Comparison of ENCODE assay signal across 8 mouse cellular contexts in genomic region chr13:23431351-23431771, GRCm38 (mm10). TPM values are rescaled to one million over a fixed set of nuclear protein-coding genes. Genes with fewer than 3 reads are reported as not detected.
DNase-seq lines count a peak whose midpoint lies in the region; ATAC-seq lines count a peak whose summit lies in the region.

No protein-coding gene starts in this region.

- 1% methylated on average over 15 of the region's 15 CpGs for WGBS in embryonic facial prominence, embryonic 12.5 days
- WGBS in limb, embryonic 13.5 days, result under 1% methylated on average over 15 of the region's 15 CpGs
- under 1% methylated on average over 15 of the region's 15 CpGs for WGBS in midbrain, embryonic 14.5 days

- H3K4me2 ChIP-seq in embryonic facial prominence, embryonic 12.5 days (replicated peaks), result peak overlapping the region; percentile 46
- peak overlapping the region; percentile 66 for H3K4me2 ChIP-seq in limb, embryonic 13.5 days (replicated peaks)
- H3K4me2 ChIP-seq in midbrain, embryonic 14.5 days (ENCODE audit: low read length), result peak overlapping the region; percentile 50

- H3K4me1 ChIP-seq in embryonic facial prominence, embryonic 12.5 days, result peaks cover 16% of the 10 kb centered on the region
- peaks cover 20% of the 10 kb centered on the region for H3K4me1 ChIP-seq in limb, embryonic 13.5 days
- 0 out of 2 replicates have a peak, but pooled peaks cover 10% of the 10 kb centered on the region for H3K4me1 ChIP-seq in midbrain, embryonic 14.5 days (ENCODE audit: control insufficient read depth, insufficient read depth, low read length)

- peak; percentile 66 for ATAC-seq in embryonic facial prominence, embryonic 12.5 days (ENCODE audit: insufficient number of reproducible peaks, insufficient read depth, low FRiP score, low TSS enrichment)
- ATAC-seq in limb, embryonic 13.5 days (ENCODE audit: low FRiP score, low read depth), result peak; percentile 68
- peak; percentile 77 for ATAC-seq in midbrain, embryonic 14.5 days (ENCODE audit: low FRiP score, low TSS enrichment)

- no peaks in the 10 kb centered on the region for H3K9me3 ChIP-seq in embryonic facial prominence, embryonic 12.5 days
- no peaks in the 10 kb centered on the region for H3K9me3 ChIP-seq in limb, embryonic 13.5 days
- no peaks in the 10 kb centered on the region for H3K9me3 ChIP-seq in midbrain, embryonic 14.5 days (ENCODE audit: control insufficient read depth, low read length)

- H3K27me3 ChIP-seq in embryonic facial prominence, embryonic 12.5 days, result no peaks in the 10 kb centered on the region
- H3K27me3 ChIP-seq in limb, embryonic 13.5 days, result no peaks in the 10 kb centered on the region
- no peaks in the 10 kb centered on the region for H3K27me3 ChIP-seq in midbrain, embryonic 14.5 days (ENCODE audit: control insufficient read depth, insufficient read depth, low read length)

- peak overlapping the region; percentile 56; the same call in 1 of the 2 replicates for H3K9ac ChIP-seq in embryonic facial prominence, embryonic 12.5 days
- peak overlapping the region; percentile 56 for H3K9ac ChIP-seq in limb, embryonic 13.5 days
- peak overlapping the region; percentile 53; the same call in 1 of the 2 replicates for H3K9ac ChIP-seq in midbrain, embryonic 14.5 days (replicated peaks; ENCODE audit: low read length)

- peak; percentile 75 for DNase-seq in 3134 (ENCODE audit: extremely low read depth, insufficient read length, low spot score)
- DNase-seq in adrenal gland, adult 8-10 months, result peak; percentile 72
- peak; percentile 85 to 92 for DNase-seq in heart, adult 18-20 months
- peak; percentile 87 for DNase-seq in kidney, adult 18-20 months
- DNase-seq in midbrain, embryonic 14.5 days, result peak; percentile 91
- peak; percentile 58 to 73 for DNase-seq in spleen, adult 18-20 months

- peak overlapping the region; percentile 44 for H3K4me3 ChIP-seq in embryonic facial prominence, embryonic 12.5 days
- peak overlapping the region; percentile 58 for H3K4me3 ChIP-seq in limb, embryonic 13.5 days
- H3K4me3 ChIP-seq in midbrain, embryonic 14.5 days (replicated peaks; ENCODE audit: low read depth, low read length), result peak overlapping the region; percentile 53

- no peaks in the 10 kb centered on the region for H3K36me3 ChIP-seq in embryonic facial prominence, embryonic 12.5 days
- no peaks in the 10 kb centered on the region for H3K36me3 ChIP-seq in limb, embryonic 13.5 days
- no peaks in the 10 kb centered on the region for H3K36me3 ChIP-seq in midbrain, embryonic 14.5 days (ENCODE audit: control insufficient read depth, insufficient read depth, low read length)

- peak overlapping the region; percentile 94 for H3K27ac ChIP-seq in embryonic facial prominence, embryonic 12.5 days
- H3K27ac ChIP-seq in limb, embryonic 13.5 days, result peak overlapping the region; percentile 95
- H3K27ac ChIP-seq in midbrain, embryonic 14.5 days (replicated peaks; ENCODE audit: low read depth, low read length), result peak overlapping the region; percentile 77

RNA-seq across cellular contexts. Expression of gene Abt1, which starts 7.7 kb away (rescaled TPM):
- 1 to 10 TPM; 6.5 to 7.8 (median 7.1) TPM for total RNA-seq in adrenal gland, adult 8-10 months (2022)
- 12.9 and 13.9 TPM in 2 replicates for polyA plus RNA-seq in embryonic facial prominence, embryonic 12.5 days (2016; fragmentation: Nextera tagmentation; extraction: Ambion mirVana)
- 1 to 10 TPM; 4.6 to 4.7 TPM for total RNA-seq in heart, adult 18-20 months (2021)
- polyA plus RNA-seq in limb, embryonic 13.5 days (2015; fragmentation: Nextera tagmentation; extraction: Ambion mirVana), result 13.4 and 14.8 TPM in 2 replicates
- polyA plus RNA-seq in midbrain, embryonic 14.5 days (2014; fragmentation: Nextera tagmentation; extraction: Ambion mirVana), result 9.3 and 9.9 TPM in 2 replicates

RNA-seq across cellular contexts. Expression of gene Btn1a1, which starts 34.3 kb away (rescaled TPM):
- total RNA-seq in adrenal gland, adult 8-10 months (2022), result not detected
- 0.10 and 0.20 TPM in 2 replicates for polyA plus RNA-seq in embryonic facial prominence, embryonic 12.5 days (2016; fragmentation: Nextera tagmentation; extraction: Ambion mirVana)
- not detected for total RNA-seq in heart, adult 18-20 months (2021)
- 0.19 and 0.45 TPM in 2 replicates for polyA plus RNA-seq in limb, embryonic 13.5 days (2015; fragmentation: Nextera tagmentation; extraction: Ambion mirVana)
- polyA plus RNA-seq in midbrain, embryonic 14.5 days (2014; fragmentation: Nextera tagmentation; extraction: Ambion mirVana), result 0.09 TPM in 1 of 2 replicates, not detected in the other

RNA-seq across cellular contexts. Expression of gene Btn2a2, which starts 57.3 kb away (rescaled TPM):
- total RNA-seq in adrenal gland, adult 8-10 months (2022), result not detected
- polyA plus RNA-seq in embryonic facial prominence, embryonic 12.5 days (2016; fragmentation: Nextera tagmentation; extraction: Ambion mirVana), result 1.6 TPM in 2 replicates
- total RNA-seq in heart, adult 18-20 months (2021), result not detected
- polyA plus RNA-seq in limb, embryonic 13.5 days (2015; fragmentation: Nextera tagmentation; extraction: Ambion mirVana), result 1.4 and 1.5 TPM in 2 replicates
- polyA plus RNA-seq in midbrain, embryonic 14.5 days (2014; fragmentation: Nextera tagmentation; extraction: Ambion mirVana), result not detected in 2 replicates

Comparison
In these comparisons a context has a peak if more than half of its experiments do, and no peak if none do; other contexts are left out.
1. Peak in every context shown above with its lines: DNase-seq, ATAC-seq, H3K4me3 ChIP-seq and H3K27ac ChIP-seq.